Mouse (Mus musculus): ENCODE data around the gene Spata9. TPM values are rescaled to one million over a fixed set of nuclear protein-coding genes. Genes with fewer than 3 reads are reported as not detected.

The Spata9 gene
- polyA plus RNA-seq, 1 experiment from 2014 or later: 3.5 TPM

DNA sequence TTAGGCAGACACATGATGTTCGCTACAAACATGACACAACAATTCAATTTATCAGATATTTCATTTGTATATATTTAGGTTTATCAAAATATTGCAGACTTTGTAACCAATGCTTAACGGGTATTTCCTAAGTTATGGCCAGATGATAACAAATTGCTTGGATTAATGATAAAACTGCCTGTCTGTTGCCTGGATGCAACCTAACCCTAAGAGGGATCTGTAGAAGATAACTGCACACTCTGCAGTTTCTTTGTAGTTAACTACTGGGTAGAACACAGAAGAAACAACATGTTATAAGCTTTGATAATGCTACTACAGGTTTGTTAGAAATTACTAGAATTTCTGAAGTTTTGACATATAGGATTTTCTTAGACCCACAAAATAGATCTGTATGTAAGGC is 9.3 kb downstream of the Spata9 start:
- Histone ChIP-seq H3K27me3 (ENCODE audit: control insufficient read depth, insufficient read depth, low read length) (no peaks in the 10 kb centered on the region), H3K9ac (replicated peaks; ENCODE audit: low read length) (no peak overlapping the region), H3K4me1 (ENCODE audit: control insufficient read depth, insufficient read depth, low read length) (no peaks in the 10 kb centered on the region), H3K9me3 (ENCODE audit: control insufficient read depth, low read length) (no peaks in the 10 kb centered on the region), H3K4me3 (replicated peaks; ENCODE audit: low read depth, low read length) (no peak overlapping the region), H3K4me2 (ENCODE audit: low read length) (no peak overlapping the region), H3K27ac (replicated peaks; ENCODE audit: low read depth, low read length) (no peak overlapping the region), H3K36me3 (ENCODE audit: control insufficient read depth, insufficient read depth, low read length) (no peaks in the 10 kb centered on the region)
- ATAC-seq (ENCODE audit: low FRiP score, low TSS enrichment) (no peak), DNase-seq (no peak)
- WGBS: 96% methylated on average over 2 of the region's 2 CpGs

DNA sequence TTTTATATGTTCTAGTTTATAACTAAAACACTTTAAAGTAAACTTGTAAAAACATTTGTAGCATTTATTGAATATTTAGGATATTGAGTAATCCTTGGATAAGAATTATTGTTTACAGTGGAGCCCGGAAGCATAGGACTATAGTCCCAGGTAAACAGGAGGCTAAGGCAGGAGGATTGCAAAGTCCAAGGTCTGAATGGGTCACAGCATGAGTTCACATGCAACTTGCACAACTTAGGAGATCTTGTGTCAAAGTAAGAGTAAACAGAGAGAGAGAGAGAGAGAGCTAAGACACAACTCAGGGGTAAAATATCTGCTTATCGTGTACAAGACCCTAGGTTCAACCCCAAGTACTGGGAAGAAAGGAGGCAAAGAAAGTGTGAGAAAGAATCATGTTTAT is 9.7 kb downstream of the Spata9 start:
- ATAC-seq (ENCODE audit: low FRiP score, low TSS enrichment) (no peak), DNase-seq (no peak)
- H3K27ac ChIP-seq (replicated peaks; ENCODE audit: low read depth, low read length): no peak overlapping the region
- H3K36me3 ChIP-seq (ENCODE audit: control insufficient read depth, insufficient read depth, low read length): no peaks in the 10 kb centered on the region
- H3K9me3 ChIP-seq (ENCODE audit: control insufficient read depth, low read length): no peaks in the 10 kb centered on the region
- no peaks in the 10 kb centered on the region for H3K27me3 ChIP-seq (ENCODE audit: control insufficient read depth, insufficient read depth, low read length)
- WGBS: 93% methylated on average over 2 of the region's 2 CpGs
- H3K4me2 ChIP-seq (ENCODE audit: low read length): no peak overlapping the region
- H3K9ac ChIP-seq (replicated peaks; ENCODE audit: low read length): no peak overlapping the region
- no peak overlapping the region for H3K4me3 ChIP-seq (replicated peaks; ENCODE audit: low read depth, low read length)
- no peaks in the 10 kb centered on the region for H3K4me1 ChIP-seq (ENCODE audit: control insufficient read depth, insufficient read depth, low read length)

DNA sequence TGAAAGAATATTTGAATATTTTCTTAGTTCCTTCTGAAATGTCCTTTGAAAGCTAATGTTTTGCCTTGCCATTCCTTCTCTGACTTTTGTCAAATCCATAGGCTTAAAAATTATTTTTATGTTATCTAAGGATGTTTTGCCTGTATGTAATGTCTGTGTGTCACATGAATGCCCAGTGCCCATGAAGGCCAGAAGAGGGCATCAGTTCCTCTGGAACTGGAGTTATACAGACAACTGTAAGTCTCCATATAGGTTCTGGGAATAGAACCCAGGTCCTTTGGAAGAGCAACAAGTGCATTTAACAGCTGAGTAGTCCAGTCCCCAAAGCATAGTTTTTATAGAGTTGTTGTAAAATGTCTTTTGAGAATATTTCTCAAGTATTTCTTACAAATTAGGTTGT is 15.0 kb downstream of the Spata9 start:
- no peaks in the 10 kb centered on the region for H3K9me3 ChIP-seq (ENCODE audit: control insufficient read depth, low read length)
- no peak overlapping the region for H3K9ac ChIP-seq (replicated peaks; ENCODE audit: low read length)
- no peak overlapping the region for H3K4me2 ChIP-seq (ENCODE audit: low read length)
- H3K36me3 ChIP-seq (ENCODE audit: control insufficient read depth, insufficient read depth, low read length): no peaks in the 10 kb centered on the region
- no peak for ATAC-seq (ENCODE audit: low FRiP score, low TSS enrichment)
- H3K4me1 ChIP-seq (ENCODE audit: control insufficient read depth, insufficient read depth, low read length): no peaks in the 10 kb centered on the region
- no peaks in the 10 kb centered on the region for H3K27me3 ChIP-seq (ENCODE audit: control insufficient read depth, insufficient read depth, low read length)
- H3K4me3 ChIP-seq (replicated peaks; ENCODE audit: low read depth, low read length): no peak overlapping the region
- H3K27ac ChIP-seq (replicated peaks; ENCODE audit: low read depth, low read length): no peak overlapping the region
- no peak for DNase-seq

DNA sequence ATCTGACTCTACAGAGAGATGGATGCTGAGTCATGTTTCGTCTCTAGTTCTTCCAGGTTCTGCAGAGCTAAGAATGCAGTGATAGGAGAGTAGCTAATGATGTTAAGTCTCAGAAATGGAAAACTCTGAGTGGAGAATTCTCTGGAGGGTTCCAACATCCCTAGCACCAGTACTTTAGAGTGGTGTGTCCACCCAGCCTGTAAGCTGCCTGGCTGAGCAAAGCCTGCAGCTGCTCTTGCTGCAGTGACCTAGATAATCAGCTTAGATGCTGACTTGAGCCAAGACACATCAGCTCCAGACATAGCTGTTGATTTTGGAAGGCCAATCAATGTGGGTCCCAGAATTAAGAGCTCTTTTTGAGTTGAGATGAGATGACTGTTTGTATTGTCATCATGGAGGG is 21.1 kb downstream of the Spata9 start:
- Histone ChIP-seq H3K9me3 (ENCODE audit: control insufficient read depth, low read length) (no peaks in the 10 kb centered on the region), H3K36me3 (ENCODE audit: control insufficient read depth, insufficient read depth, low read length) (no peaks in the 10 kb centered on the region), H3K9ac (replicated peaks; ENCODE audit: low read length) (no peak overlapping the region), H3K27ac (replicated peaks; ENCODE audit: low read depth, low read length) (no peak overlapping the region), H3K27me3 (ENCODE audit: control insufficient read depth, insufficient read depth, low read length) (no peaks in the 10 kb centered on the region), H3K4me3 (replicated peaks; ENCODE audit: low read depth, low read length) (no peak overlapping the region), H3K4me2 (ENCODE audit: low read length) (no peak overlapping the region), H3K4me1 (ENCODE audit: control insufficient read depth, insufficient read depth, low read length) (no peaks in the 10 kb centered on the region)
- ATAC-seq (ENCODE audit: low FRiP score, low TSS enrichment) (no peak), DNase-seq (no peak)
- WGBS: 92% methylated on average over 1 of the region's 1 CpGs

DNA sequence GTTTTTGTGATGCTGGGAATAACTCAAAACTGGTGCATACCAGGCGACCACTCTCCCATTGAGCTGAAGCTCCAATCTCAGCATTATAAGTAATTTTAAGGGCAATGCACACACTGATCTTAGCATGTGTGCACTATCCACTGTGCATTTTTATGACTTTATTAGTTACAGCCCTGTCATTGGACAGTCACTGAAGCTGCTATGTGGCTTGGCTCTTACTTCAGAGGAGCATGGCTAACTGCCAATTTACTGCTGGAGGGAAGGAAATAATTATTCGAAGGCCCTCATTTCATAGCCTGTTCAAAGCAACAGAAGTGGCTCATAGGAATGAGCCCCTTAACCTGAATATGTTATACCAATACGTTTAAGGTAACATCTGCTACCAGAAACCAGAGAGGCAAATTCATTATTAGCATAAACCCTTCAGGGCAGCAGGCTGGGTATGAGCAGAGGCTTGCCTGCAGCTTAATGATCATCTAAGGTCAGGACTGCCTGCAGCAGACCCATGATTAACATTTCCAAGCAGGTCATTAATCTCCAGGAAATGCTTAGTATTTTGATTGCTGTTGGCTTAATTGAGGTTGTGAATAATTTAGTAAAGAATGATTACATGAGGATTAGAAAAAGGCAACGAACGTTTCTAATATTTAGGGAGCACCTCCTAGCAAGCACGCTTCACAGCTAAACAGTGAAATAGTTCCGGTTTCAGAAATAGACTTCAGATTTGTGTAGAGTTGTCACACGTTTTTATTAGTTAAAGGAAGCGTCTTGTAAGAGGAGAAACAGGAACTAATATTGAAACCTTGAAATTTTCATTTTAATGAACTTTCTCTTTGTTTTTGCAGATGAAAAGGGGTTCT is 25.4 kb downstream of the Spata9 start:
- no peak overlapping the region for H3K9ac ChIP-seq (replicated peaks; ENCODE audit: low read length)
- H3K4me3 ChIP-seq (replicated peaks; ENCODE audit: low read depth, low read length): no peak overlapping the region
- peak overlapping the region; percentile 28; the same call in 1 of the 2 replicates for H3K27ac ChIP-seq (replicated peaks; ENCODE audit: low read depth, low read length)
- ATAC-seq (ENCODE audit: low FRiP score, low TSS enrichment) (peak; percentile 92), DNase-seq (peak; percentile 84)
- 34% methylated on average over 9 of the region's 9 CpGs for WGBS
- peaks cover 6% of the 10 kb centered on the region; the same call in 1 of the 2 replicates for H3K9me3 ChIP-seq (ENCODE audit: control insufficient read depth, low read length)
- H3K4me2 ChIP-seq (ENCODE audit: low read length): 0 out of 2 replicates have a peak overlapping the region, but pooled peaks have one; percentile 1
- H3K4me1 ChIP-seq (ENCODE audit: control insufficient read depth, insufficient read depth, low read length): no peaks in the 10 kb centered on the region
- H3K27me3 ChIP-seq (ENCODE audit: control insufficient read depth, insufficient read depth, low read length): no peaks in the 10 kb centered on the region
- H3K36me3 ChIP-seq (ENCODE audit: control insufficient read depth, insufficient read depth, low read length): no peaks in the 10 kb centered on the region

DNA sequence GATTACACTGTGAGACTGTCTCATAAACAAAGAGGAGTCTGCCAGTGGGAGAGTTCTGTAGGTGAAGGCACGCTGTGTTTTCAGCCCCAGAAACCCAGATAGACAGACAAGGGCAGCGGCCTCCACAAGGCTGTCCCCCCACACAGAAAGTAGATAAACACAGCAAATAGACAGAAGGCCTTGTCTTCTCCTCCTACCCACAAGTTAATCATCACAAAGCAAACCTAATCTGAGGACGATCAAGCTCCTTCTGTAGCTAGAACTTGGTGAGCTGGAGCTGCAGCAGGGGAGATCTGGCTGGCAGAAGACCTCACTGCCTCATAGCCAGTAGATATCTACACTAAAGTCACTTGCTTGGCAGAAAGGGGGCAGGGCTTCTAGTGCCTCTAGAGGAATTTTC is 36.3 kb downstream of the Spata9 start:
- ATAC-seq (ENCODE audit: low FRiP score, low TSS enrichment): no peak
- peaks cover 19% of the 10 kb centered on the region for H3K36me3 ChIP-seq (ENCODE audit: control insufficient read depth, insufficient read depth, low read length)
- no peak overlapping the region for H3K27ac ChIP-seq (replicated peaks; ENCODE audit: low read depth, low read length)
- H3K27me3 ChIP-seq (ENCODE audit: control insufficient read depth, insufficient read depth, low read length): no peaks in the 10 kb centered on the region
- no peaks in the 10 kb centered on the region for H3K9me3 ChIP-seq (ENCODE audit: control insufficient read depth, low read length)
- no peaks in the 10 kb centered on the region for H3K4me1 ChIP-seq (ENCODE audit: control insufficient read depth, insufficient read depth, low read length)
- WGBS: 95% methylated on average over 3 of the region's 3 CpGs
- no peak for DNase-seq
- H3K9ac ChIP-seq (replicated peaks; ENCODE audit: low read length): no peak overlapping the region
- no peak overlapping the region for H3K4me2 ChIP-seq (ENCODE audit: low read length)
- no peak overlapping the region for H3K4me3 ChIP-seq (replicated peaks; ENCODE audit: low read depth, low read length)

DNA sequence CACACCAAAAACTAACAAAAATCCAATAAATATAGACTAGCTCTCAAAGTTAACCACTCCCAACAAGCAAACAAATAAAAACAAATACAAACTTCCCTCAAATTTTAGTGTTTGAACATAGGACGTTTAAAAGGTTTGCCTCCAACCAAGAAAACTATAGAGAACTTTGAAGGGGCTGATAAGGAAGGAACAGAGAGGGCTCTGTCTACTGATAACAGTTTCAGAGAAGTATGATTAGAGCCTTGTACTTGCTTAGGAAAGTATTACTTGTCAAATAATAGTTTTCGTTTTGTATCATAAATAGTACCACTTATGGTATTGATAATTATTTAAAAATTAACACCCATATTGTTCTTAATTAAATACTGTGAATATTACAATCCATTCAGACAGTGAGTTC is 47.6 kb downstream of the Spata9 start:
- 90% methylated on average over 2 of the region's 2 CpGs for WGBS
- Histone ChIP-seq H3K27ac (replicated peaks; ENCODE audit: low read depth, low read length) (no peak overlapping the region), H3K27me3 (ENCODE audit: control insufficient read depth, insufficient read depth, low read length) (no peaks in the 10 kb centered on the region), H3K4me2 (ENCODE audit: low read length) (no peak overlapping the region), H3K9me3 (ENCODE audit: control insufficient read depth, low read length) (no peaks in the 10 kb centered on the region), H3K9ac (replicated peaks; ENCODE audit: low read length) (no peak overlapping the region), H3K4me3 (replicated peaks; ENCODE audit: low read depth, low read length) (no peak overlapping the region), H3K36me3 (ENCODE audit: control insufficient read depth, insufficient read depth, low read length) (no peaks in the 10 kb centered on the region), H3K4me1 (ENCODE audit: control insufficient read depth, insufficient read depth, low read length) (peaks cover 7% of the 10 kb centered on the region; the same call in 1 of the 2 replicates)
- ATAC-seq (ENCODE audit: low FRiP score, low TSS enrichment) (no peak), DNase-seq (no peak)

DNA sequence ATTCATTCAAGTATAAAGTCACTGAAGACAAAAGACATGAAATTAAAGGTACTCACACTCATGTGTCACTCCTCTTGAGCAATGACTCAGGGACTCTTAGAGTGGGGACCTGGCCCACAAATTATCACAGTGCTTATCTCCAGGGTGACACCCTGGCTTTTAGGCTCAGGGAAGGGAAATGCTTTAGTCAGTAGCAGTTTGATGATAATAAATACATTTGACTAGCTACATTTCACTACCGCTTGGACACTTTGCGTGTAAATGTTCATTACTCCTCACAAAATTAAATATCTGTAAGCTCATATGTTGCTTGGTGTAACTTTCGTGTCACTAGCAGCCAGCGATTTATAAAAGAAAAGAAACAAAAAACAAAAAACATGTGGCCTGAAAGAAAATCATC is 50.5 kb downstream of the Spata9 start:
- peak; percentile 13 for DNase-seq

More for the DNA sequence above, 50.5 kb downstream of the Spata9 start:
- Histone ChIP-seq H3K36me3 (ENCODE audit: control insufficient read depth, insufficient read depth, low read length) (no peaks in the 10 kb centered on the region), H3K4me3 (replicated peaks; ENCODE audit: low read depth, low read length) (peak overlapping the region; percentile 78), H3K9ac (replicated peaks; ENCODE audit: low read length) (peak overlapping the region; percentile 93), H3K4me2 (ENCODE audit: low read length) (peak overlapping the region; percentile 77), H3K9me3 (ENCODE audit: control insufficient read depth, low read length) (no peaks in the 10 kb centered on the region), H3K27me3 (ENCODE audit: control insufficient read depth, insufficient read depth, low read length) (no peaks in the 10 kb centered on the region), H3K4me1 (ENCODE audit: control insufficient read depth, insufficient read depth, low read length) (peaks cover 7% of the 10 kb centered on the region; the same call in 1 of the 2 replicates), H3K27ac (replicated peaks; ENCODE audit: low read depth, low read length) (peak overlapping the region; percentile 95)
- ATAC-seq (ENCODE audit: low FRiP score, low TSS enrichment): no peak
- 77% methylated on average over 4 of the region's 4 CpGs for WGBS

Data from midbrain, embryonic 14.5 days (tissue).